Mouse (Mus musculus) embryonic fibroblast, embryonic 13.5 days (primary cell): ENCODE measurements around the gene Cstl1.
"Not testable (repeated sequence)": the region's sequence is repeated elsewhere in the genome, so short reads cannot be mapped to it uniquely, and the experiment has no call there.

ENCODE experiments used
- CTCF ChIP-seq: IDR thresholded peaks from 2 replicates; pipeline ENCODE4 v1.5.1; 2011; ENCODE audit warnings: mild to moderate bottlenecking, control low read depth, low read length, moderate library complexity, borderline replicate concordance; ENCODE audit not compliant: insufficient read depth
- POLR2A ChIP-seq: IDR thresholded peaks from 2 replicates; pipeline ENCODE4 v1.6.1; 2011; ENCODE audit warnings: low read depth, mild to moderate bottlenecking, control low read depth, low read length, moderate library complexity

GRCm38 (mm10) chr2:148771397-148771796 lies 21.2 kb downstream of the Cstl1 start, which contains the start of gene Cst11:
- TF ChIP-seq POLR2A, CTCF: not testable (repeated sequence)
